Mouse (Mus musculus): ENCODE measurements around the gene Sipa1l2. TPM values are rescaled to one million over a fixed set of nuclear protein-coding genes. Genes with fewer than 3 reads are reported as not detected.
A peak's percentile ranks its signal among the peaks of the same experiment; 100 is the strongest.
"Not testable (repeated sequence)": the region's sequence is repeated elsewhere in the genome, so short reads cannot be mapped to it uniquely, and the experiment has no call there.

Gene Sipa1l2
- polyA plus RNA-seq, 1 experiment from 2014 or later: 25.1 TPM

DNA sequence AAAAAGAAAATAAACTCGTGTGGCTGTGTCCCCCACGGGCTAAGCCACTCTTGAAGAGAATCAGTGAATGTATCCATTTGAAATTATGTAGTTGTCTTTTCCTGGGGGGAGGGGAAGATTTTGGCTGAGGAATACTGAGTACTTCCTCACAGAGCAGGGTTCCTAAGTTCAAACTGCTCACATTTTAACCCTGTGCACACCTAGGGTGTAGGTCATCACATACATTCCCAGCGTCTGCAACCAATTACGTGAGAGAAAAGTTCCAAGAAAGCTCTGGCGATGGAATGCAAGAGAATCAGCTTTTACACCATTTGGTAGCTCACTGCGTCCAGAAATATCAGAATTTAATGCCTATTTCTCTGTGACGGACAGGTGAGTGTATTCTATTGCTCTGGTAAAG is 43.0 kb downstream of the Sipa1l2 start:
- Histone ChIP-seq H3K4me3 (replicated peaks; ENCODE audit: low read depth, low read length) (no peak overlapping the region), H3K9me3 (ENCODE audit: control insufficient read depth, low read length) (no peaks in the 10 kb centered on the region), H3K27me3 (ENCODE audit: control insufficient read depth, insufficient read depth, low read length) (no peaks in the 10 kb centered on the region), H3K9ac (replicated peaks; ENCODE audit: low read length) (no peak overlapping the region), H3K36me3 (ENCODE audit: control insufficient read depth, insufficient read depth, low read length) (no peaks in the 10 kb centered on the region), H3K4me2 (ENCODE audit: low read length) (no peak overlapping the region), H3K4me1 (ENCODE audit: control insufficient read depth, insufficient read depth, low read length) (peaks cover 79% of the 10 kb centered on the region), H3K27ac (replicated peaks; ENCODE audit: low read depth, low read length) (peak overlapping the region; percentile 53)
- DNase-seq (no peak), ATAC-seq (ENCODE audit: low FRiP score, low TSS enrichment) (no peak)
- WGBS: 46% methylated on average over 7 of the region's 7 CpGs

DNA sequence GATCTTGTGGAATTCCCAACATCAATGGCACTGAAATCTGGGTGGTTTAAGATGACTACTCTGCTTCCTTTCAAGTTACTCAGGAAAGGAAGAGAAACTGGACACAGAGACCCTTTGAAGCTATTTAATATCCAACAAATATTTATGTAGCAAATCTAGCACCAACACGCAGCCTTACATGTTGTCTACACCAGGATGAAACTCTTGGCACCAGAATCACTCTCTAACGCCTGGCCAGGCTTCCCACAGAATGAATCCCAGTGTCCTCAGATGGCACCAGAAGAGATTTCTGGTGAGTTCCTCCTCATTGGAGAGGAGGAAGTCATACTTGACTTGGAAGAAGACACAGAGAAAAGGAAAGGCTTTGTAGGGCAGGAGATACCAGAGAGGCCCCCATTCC is 45.1 kb downstream of the Sipa1l2 start:
- Histone ChIP-seq H3K27me3 (ENCODE audit: control insufficient read depth, insufficient read depth, low read length) (no peaks in the 10 kb centered on the region), H3K27ac (replicated peaks; ENCODE audit: low read depth, low read length) (no peak overlapping the region), H3K4me1 (ENCODE audit: control insufficient read depth, insufficient read depth, low read length) (peaks cover 63% of the 10 kb centered on the region), H3K4me2 (ENCODE audit: low read length) (no peak overlapping the region), H3K36me3 (ENCODE audit: control insufficient read depth, insufficient read depth, low read length) (no peaks in the 10 kb centered on the region), H3K4me3 (replicated peaks; ENCODE audit: low read depth, low read length) (no peak overlapping the region), H3K9ac (replicated peaks; ENCODE audit: low read length) (no peak overlapping the region), H3K9me3 (ENCODE audit: control insufficient read depth, low read length) (no peaks in the 10 kb centered on the region)
- DNase-seq (no peak), ATAC-seq (ENCODE audit: low FRiP score, low TSS enrichment) (no peak)
- 92% methylated on average over 2 of the region's 2 CpGs for WGBS

- Histone ChIP-seq H3K27ac (replicated peaks; ENCODE audit: low read depth, low read length) (0 out of 2 replicates have a peak overlapping the region, but pooled peaks have one; percentile 8), H3K4me1 (ENCODE audit: control insufficient read depth, insufficient read depth, low read length) (peaks cover 51% of the 10 kb centered on the region)
Observed at GRCm38 (mm10) chr8:125523213-125523612, 46.4 kb downstream of the Sipa1l2 start.

DNA sequence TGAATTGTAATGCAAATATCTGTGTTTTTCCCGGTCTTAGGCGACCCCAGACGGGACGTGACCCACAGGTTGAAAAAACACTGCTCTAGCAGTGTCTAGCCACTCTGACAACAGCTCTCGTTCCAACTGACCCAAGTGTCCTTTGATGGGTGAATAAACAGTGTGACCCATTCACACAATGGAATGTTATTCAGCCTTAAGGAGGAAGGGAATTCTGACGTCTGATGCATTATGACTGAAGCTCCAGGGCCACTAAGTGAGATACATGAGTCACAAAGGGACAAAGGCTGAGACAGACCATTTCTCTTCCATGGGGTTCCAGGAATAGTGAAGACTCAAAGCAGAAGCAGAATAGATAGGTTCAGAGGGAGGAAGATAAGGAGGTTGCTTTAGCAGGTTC is 47.5 kb downstream of the Sipa1l2 start:
- Histone ChIP-seq H3K4me2 (ENCODE audit: low read length) (no peak overlapping the region), H3K4me1 (ENCODE audit: control insufficient read depth, insufficient read depth, low read length) (peaks cover 40% of the 10 kb centered on the region), H3K27me3 (ENCODE audit: control insufficient read depth, insufficient read depth, low read length) (no peaks in the 10 kb centered on the region), H3K36me3 (ENCODE audit: control insufficient read depth, insufficient read depth, low read length) (no peaks in the 10 kb centered on the region), H3K9ac (replicated peaks; ENCODE audit: low read length) (no peak overlapping the region), H3K9me3 (ENCODE audit: control insufficient read depth, low read length) (no peaks in the 10 kb centered on the region), H3K4me3 (replicated peaks; ENCODE audit: low read depth, low read length) (no peak overlapping the region), H3K27ac (replicated peaks; ENCODE audit: low read depth, low read length) (no peak overlapping the region)
- 40% methylated on average over 6 of the region's 6 CpGs for WGBS
- ATAC-seq (ENCODE audit: low FRiP score, low TSS enrichment) (no peak), DNase-seq (no peak)

More at GRCm38 (mm10) chr8:125523213-125523612, 46.4 kb downstream of the Sipa1l2 start:
- no peak overlapping the region for H3K4me3 ChIP-seq (replicated peaks; ENCODE audit: low read depth, low read length)
- no peak overlapping the region for H3K4me2 ChIP-seq (ENCODE audit: low read length)
- H3K36me3 ChIP-seq (ENCODE audit: control insufficient read depth, insufficient read depth, low read length): no peaks in the 10 kb centered on the region
- DNase-seq: no peak
- H3K27me3 ChIP-seq (ENCODE audit: control insufficient read depth, insufficient read depth, low read length): no peaks in the 10 kb centered on the region
- no peaks in the 10 kb centered on the region for H3K9me3 ChIP-seq (ENCODE audit: control insufficient read depth, low read length)
- ATAC-seq (ENCODE audit: low FRiP score, low TSS enrichment): no peak
- no peak overlapping the region for H3K9ac ChIP-seq (replicated peaks; ENCODE audit: low read length)
- 59% methylated on average over 5 of the region's 5 CpGs for WGBS

GRCm38 (mm10) chr8:125521087-125521486 is 48.5 kb downstream of the Sipa1l2 start:
- no peak overlapping the region for H3K4me2 ChIP-seq (ENCODE audit: low read length)
- WGBS: 79% methylated on average over 7 of the region's 7 CpGs
- no peak overlapping the region for H3K4me3 ChIP-seq (replicated peaks; ENCODE audit: low read depth, low read length)
- no peak overlapping the region for H3K9ac ChIP-seq (replicated peaks; ENCODE audit: low read length)
- H3K36me3 ChIP-seq (ENCODE audit: control insufficient read depth, insufficient read depth, low read length): no peaks in the 10 kb centered on the region
- no peak for DNase-seq
- no peaks in the 10 kb centered on the region for H3K9me3 ChIP-seq (ENCODE audit: control insufficient read depth, low read length)
- peaks cover 33% of the 10 kb centered on the region for H3K4me1 ChIP-seq (ENCODE audit: control insufficient read depth, insufficient read depth, low read length)
- no peak overlapping the region for H3K27ac ChIP-seq (replicated peaks; ENCODE audit: low read depth, low read length)
- no peak for ATAC-seq (ENCODE audit: low FRiP score, low TSS enrichment)
- H3K27me3 ChIP-seq (ENCODE audit: control insufficient read depth, insufficient read depth, low read length): no peaks in the 10 kb centered on the region

- H3K9me3 ChIP-seq (ENCODE audit: control insufficient read depth, low read length); H3K27ac ChIP-seq (replicated peaks; ENCODE audit: low read depth, low read length); DNase-seq; H3K4me3 ChIP-seq (replicated peaks; ENCODE audit: low read depth, low read length); H3K27me3 ChIP-seq (ENCODE audit: control insufficient read depth, insufficient read depth, low read length); ATAC-seq (ENCODE audit: low FRiP score, low TSS enrichment); H3K4me2 ChIP-seq (ENCODE audit: low read length); H3K9ac ChIP-seq (replicated peaks; ENCODE audit: low read length); H3K36me3 ChIP-seq (ENCODE audit: control insufficient read depth, insufficient read depth, low read length): not testable (repeated sequence)
- 70% methylated on average over 2 of the region's 2 CpGs for WGBS
- peaks cover 35% of the 10 kb centered on the region for H3K4me1 ChIP-seq (ENCODE audit: control insufficient read depth, insufficient read depth, low read length)
Observed at GRCm38 (mm10) chr8:125520308-125520707, 49.3 kb downstream of the Sipa1l2 start.

GRCm38 (mm10) chr8:125518951-125519350 is 50.7 kb downstream of the Sipa1l2 start:
- Histone ChIP-seq H3K9me3 (ENCODE audit: control insufficient read depth, low read length) (no peaks in the 10 kb centered on the region), H3K9ac (replicated peaks; ENCODE audit: low read length) (no peak overlapping the region), H3K4me3 (replicated peaks; ENCODE audit: low read depth, low read length) (no peak overlapping the region), H3K4me1 (ENCODE audit: control insufficient read depth, insufficient read depth, low read length) (peaks cover 43% of the 10 kb centered on the region), H3K27ac (replicated peaks; ENCODE audit: low read depth, low read length) (no peak overlapping the region), H3K36me3 (ENCODE audit: control insufficient read depth, insufficient read depth, low read length) (no peaks in the 10 kb centered on the region), H3K27me3 (ENCODE audit: control insufficient read depth, insufficient read depth, low read length) (no peaks in the 10 kb centered on the region), H3K4me2 (ENCODE audit: low read length) (no peak overlapping the region)
- ATAC-seq (ENCODE audit: low FRiP score, low TSS enrichment): no peak
- 78% methylated on average over 4 of the region's 4 CpGs for WGBS
- no peak for DNase-seq

DNA sequence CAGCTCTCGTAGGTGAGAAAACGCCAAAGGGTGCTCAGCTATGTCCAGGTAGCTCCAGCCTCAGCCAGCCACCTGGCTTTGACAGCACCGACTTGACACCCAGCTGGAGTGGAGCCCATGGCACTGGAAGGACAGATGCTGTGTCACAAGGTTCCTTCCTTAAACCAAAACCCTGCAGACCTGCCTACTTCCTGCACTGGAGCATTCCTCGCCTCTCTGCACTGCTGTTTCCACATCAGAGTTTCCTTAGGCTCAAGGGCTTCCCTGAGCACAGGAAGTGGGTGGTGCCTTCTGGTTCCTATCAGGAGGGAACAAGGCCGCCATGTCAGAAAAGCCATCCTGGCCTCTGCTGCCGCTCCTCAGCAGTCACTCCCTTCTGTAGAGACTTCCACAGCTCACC is 51.3 kb downstream of the Sipa1l2 start:
- no peak overlapping the region for H3K27ac ChIP-seq (replicated peaks; ENCODE audit: low read depth, low read length)
- no peak overlapping the region for H3K4me3 ChIP-seq (replicated peaks; ENCODE audit: low read depth, low read length)
- WGBS: 93% methylated on average over 6 of the region's 6 CpGs
- no peak overlapping the region for H3K9ac ChIP-seq (replicated peaks; ENCODE audit: low read length)
- no peak for ATAC-seq (ENCODE audit: low FRiP score, low TSS enrichment)
- no peaks in the 10 kb centered on the region for H3K36me3 ChIP-seq (ENCODE audit: control insufficient read depth, insufficient read depth, low read length)
- no peaks in the 10 kb centered on the region for H3K27me3 ChIP-seq (ENCODE audit: control insufficient read depth, insufficient read depth, low read length)
- DNase-seq: no peak
- H3K4me1 ChIP-seq (ENCODE audit: control insufficient read depth, insufficient read depth, low read length): peaks cover 47% of the 10 kb centered on the region
- H3K9me3 ChIP-seq (ENCODE audit: control insufficient read depth, low read length): no peaks in the 10 kb centered on the region
- no peak overlapping the region for H3K4me2 ChIP-seq (ENCODE audit: low read length)

- Histone ChIP-seq H3K36me3 (ENCODE audit: control insufficient read depth, insufficient read depth, low read length) (no peaks in the 10 kb centered on the region), H3K27ac (replicated peaks; ENCODE audit: low read depth, low read length) (no peak overlapping the region), H3K27me3 (ENCODE audit: control insufficient read depth, insufficient read depth, low read length) (no peaks in the 10 kb centered on the region), H3K4me1 (ENCODE audit: control insufficient read depth, insufficient read depth, low read length) (peaks cover 45% of the 10 kb centered on the region), H3K9me3 (ENCODE audit: control insufficient read depth, low read length) (no peaks in the 10 kb centered on the region), H3K4me2 (ENCODE audit: low read length) (no peak overlapping the region), H3K9ac (replicated peaks; ENCODE audit: low read length) (no peak overlapping the region), H3K4me3 (replicated peaks; ENCODE audit: low read depth, low read length) (no peak overlapping the region)
- ATAC-seq (ENCODE audit: low FRiP score, low TSS enrichment): no peak
- DNase-seq: no peak
- 74% methylated on average over 8 of the region's 8 CpGs for WGBS
Observed at GRCm38 (mm10) chr8:125517397-125517796, 52.2 kb downstream of the Sipa1l2 start.
